Mouse (Mus musculus): Measurements from ENCODE around the gene Fbxo2.
"Not testable (repeated sequence)": the region's sequence is repeated elsewhere in the genome, so short reads cannot be mapped to it uniquely, and the experiment has no call there.

Fbxo2 gene

DNA sequence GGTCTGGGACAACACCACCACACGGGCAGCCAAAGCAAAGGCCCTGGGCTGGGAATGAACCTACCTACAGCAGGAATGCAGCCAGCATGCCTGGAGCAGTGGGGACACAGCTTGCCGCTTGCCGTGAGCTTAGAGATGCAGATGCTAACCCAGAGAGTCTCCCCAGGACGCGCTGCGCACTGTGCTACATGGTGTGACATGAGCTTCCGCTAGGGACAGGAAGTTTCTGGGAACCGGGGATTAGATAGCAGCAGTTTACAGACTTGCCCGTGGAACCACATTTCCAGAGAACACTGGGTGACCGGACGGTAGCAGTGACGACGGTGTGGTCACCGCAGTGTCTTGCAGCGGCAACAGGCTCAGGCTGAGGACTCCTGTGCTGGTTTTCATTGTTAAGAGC, 9.2 kb downstream of the Fbxo2 start:
- in situ Hi-C loops (cut with MboI; ENCODE audit: low sequenced_read_pairs): loop anchor here (25.0 kb wide), 1 partner anchor 443 kb away; the partner anchor contains the start of gene Masp2

DNA sequence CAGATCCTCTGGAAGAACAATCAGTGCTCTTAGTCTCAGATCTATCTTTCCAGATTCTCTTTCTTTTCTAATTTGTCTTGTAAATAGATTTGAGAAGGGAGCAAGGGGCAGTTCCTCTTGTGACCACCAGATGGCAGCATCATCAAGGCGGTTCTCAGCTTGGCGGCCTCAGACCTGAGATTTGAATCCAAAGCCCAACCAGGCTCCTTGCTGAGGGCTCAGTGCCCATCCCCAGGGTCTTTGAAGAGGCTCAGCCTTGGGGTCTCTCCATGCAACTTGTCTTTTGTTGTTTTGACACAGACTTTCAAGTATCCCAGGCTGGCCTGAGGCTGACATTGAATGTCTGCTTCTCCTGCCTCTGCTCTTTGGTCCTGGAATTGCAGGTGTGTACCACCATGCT, 10.4 kb downstream of the Fbxo2 start:
- in situ Hi-C loops (cut with MboI; ENCODE audit: low sequenced_read_pairs): loop anchor here (25.0 kb wide), 1 partner anchor 441 kb away; the partner anchor contains the start of gene Masp2

DNA sequence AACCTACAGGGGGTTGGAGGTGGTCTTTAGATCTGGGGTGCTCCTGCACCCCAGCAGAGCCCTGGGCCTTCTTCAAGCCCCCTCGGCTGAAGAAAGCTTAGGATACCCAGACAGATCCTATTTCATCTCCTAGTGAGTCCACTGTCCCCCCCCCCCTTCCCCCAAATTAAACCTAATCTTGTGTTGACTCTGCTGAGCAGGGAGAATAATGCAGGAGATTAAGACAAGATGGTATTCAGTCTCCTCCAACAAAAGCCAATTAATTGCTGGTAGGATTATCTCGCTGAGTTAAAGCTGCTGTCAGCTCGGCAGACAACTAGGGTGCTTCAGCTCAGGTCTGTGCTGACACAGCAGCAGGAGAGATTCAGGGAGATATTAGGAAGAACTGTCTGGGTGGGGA, 10.8 kb downstream of the Fbxo2 start:
- in situ Hi-C loops (cut with MboI; ENCODE audit: low sequenced_read_pairs): loop anchor here (25.0 kb wide), 1 partner anchor 441 kb away; the partner anchor contains the start of gene Masp2

DNA sequence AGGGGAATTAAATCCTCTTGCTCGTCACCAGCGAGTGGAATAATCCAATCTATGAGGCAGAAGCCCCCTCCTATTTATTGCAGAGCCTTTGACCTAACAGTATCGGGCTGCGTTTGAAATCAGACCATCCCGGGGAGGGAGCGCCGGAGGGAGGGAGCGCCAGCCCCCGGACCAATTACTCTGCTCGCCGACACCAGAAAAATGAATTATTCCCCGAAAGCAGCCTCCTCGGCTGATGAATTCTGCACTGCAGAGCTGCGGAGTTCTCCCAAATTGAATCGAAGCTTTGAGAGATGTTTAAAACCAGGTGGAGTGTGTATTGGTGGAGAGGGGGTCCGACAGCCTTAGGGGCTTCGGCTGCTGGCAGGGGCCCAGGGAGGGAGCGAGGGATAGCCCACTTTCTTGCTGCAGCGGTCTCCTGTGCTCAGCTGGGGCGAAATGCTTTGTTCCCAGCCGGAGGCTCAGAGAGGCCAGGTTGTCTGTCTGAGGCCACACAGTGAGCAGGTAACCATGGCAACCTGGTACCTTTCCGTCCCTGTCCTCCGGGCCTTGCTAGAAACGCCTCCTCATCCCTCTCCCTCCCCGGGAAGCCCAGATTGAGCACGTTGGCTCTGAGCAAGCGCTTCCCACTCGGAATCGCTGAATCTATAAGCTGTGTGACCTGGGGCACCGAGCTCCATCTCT, 13.5 kb downstream of the Fbxo2 start:
- in situ Hi-C loops (cut with MboI; ENCODE audit: low sequenced_read_pairs): loop anchor here (25.0 kb wide), 1 partner anchor 438 kb away; the partner anchor contains the start of gene Masp2

DNA sequence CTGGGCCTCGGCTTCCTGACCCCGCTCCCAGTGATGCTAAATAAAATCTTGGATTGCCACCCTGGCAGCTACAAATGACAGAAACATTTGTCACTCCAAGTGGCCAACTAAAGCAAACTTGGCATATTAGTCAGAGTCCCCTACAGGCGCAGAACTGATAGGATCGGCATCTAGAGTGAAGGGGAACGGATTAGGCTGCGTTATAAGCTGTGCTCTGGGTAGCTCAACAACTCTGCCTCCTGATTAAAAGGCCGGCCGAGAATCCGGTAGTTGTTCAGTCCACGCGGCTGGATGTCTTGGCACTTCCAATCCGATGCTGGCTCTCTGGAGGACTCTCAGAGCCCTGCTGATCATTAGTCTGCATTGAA, 14.1 kb downstream of the Fbxo2 start:
- in situ Hi-C loops (cut with MboI; ENCODE audit: low sequenced_read_pairs): loop anchor here (25.0 kb wide), 1 partner anchor 438 kb away; the partner anchor contains the start of gene Masp2

DNA sequence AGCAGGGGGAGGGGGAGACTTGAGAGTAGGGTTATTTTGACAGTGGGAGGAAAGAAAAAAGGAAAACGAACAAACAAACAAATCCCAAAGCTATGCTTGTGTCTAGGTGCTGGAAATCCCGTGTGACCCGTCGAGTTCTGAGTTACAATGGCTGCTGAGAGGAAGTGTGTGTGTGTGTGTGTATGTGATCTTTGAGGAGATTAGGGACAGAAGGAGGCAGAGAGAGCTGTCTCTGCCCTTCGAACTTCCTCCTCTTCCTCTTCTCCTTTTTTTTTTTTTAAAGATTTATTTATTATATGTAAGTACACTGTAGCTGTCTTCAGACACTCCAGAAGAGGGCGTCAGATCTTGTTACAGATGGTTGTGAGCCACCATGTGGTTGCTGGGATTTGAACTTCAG, 16.2 kb downstream of the Fbxo2 start:
- in situ Hi-C loops (cut with MboI; ENCODE audit: low sequenced_read_pairs): loop anchor here (5.0 kb wide), 1 partner anchor 251 kb away; no protein-coding TSS in a partner anchor

DNA sequence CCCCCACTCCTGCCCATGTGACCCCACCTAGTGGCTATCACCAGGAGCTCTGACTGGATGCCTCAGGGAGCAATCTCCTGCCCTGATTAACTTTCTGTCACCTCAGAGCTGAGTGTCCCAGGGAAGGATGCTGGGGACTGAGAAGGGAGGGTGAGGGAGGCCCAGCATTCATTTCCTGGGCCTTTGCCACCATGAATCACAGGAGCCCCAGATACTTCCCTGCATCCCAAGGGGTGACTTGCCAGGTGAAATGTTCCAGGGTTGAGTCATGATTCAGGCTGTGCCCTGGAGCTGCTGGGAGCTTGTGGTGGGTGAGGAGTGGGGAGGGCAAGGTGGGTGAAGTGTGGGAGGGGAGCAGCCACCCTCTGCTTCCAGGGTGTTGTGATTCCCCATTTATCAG, 17.3 kb downstream of the Fbxo2 start:
- in situ Hi-C loops (cut with MboI; ENCODE audit: low sequenced_read_pairs): loop anchor here (5.0 kb wide), 1 partner anchor 250 kb away; no protein-coding TSS in a partner anchor

DNA sequence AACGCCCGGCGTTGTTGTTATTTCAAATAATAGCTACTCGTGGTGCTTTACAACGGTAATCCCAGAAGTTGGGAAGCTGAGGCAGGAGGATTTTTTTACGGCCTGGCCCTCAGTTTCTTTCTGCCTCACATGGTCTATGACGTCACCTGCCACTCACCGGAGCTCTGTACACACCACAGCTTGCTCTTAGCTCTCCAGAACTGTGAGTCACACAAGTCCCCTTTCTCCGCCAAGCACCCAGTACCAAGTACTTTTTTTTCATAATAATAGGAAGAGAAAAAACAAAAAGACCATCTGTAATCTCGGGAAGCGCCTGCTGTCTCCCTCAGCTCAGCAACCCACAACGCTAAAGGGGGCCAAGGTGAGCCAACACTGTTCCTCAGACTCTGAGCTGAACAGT, 21.1 kb downstream of the Fbxo2 start:
- in situ Hi-C loops (cut with MboI; ENCODE audit: low sequenced_read_pairs): no loop called here

DNA sequence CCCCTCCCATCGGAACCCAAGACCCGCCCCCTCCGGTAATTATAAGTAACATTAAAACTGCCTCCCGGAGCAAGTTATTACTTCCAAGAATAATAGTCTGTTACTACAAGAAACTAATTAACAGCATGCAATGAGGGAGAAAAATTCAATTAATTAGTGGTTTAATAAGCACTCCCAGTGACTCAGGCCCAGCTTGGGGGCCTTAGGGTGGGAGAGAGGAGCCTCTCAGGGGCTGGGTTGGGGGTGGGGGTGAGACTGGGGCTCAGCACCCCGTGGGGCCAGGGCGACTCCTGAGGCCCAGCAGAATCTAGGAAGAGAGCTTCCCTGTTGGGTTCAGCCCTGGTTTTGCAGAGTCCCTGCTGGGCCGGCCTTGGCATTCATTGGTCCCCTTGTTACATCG, 21.9 kb downstream of the Fbxo2 start:
- in situ Hi-C loops (cut with MboI; ENCODE audit: low sequenced_read_pairs): no loop called here

DNA sequence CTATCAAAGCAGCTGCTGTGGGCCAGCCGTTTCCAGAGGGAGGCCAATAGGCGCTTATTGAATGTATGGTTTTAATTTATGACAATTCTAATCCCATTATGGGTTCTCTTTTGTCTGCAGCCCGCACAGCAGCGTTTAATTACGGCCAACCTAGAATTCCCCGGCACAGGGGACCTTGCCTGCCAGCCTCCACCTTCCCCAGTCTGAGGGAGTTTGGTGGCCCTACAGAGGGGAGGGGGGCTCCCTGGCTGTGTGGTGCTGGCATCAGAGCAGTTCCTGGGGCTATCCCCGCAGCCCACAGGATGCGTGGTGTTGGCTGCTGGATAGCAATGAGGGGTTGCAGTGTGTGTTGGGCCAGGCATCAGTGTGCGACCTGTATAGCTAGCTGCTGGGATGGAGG, 24.1 kb downstream of the Fbxo2 start:
- in situ Hi-C loops (cut with MboI; ENCODE audit: low sequenced_read_pairs): no loop called here

DNA sequence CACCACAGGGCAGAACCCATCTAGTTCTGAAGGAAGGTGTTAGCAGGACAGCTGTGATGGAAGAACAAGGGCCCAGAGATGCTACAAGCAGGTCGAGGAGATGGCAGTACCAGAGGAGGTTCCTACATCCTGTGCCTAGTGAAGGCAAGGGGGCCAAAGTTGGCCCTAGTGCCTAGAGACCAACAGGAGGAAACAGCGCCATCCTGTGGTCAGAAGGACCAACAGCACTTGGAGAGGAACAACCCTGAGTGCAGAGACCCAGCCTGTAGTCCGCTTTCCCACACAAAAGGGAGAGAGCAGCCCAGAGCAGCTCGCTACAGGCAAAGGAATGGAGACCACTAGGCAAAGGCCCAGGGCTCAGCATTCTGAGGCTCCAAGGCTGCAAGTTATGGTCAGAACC, 25.4 kb downstream of the Fbxo2 start:
- in situ Hi-C loops (cut with MboI; ENCODE audit: low sequenced_read_pairs): no loop called here

DNA sequence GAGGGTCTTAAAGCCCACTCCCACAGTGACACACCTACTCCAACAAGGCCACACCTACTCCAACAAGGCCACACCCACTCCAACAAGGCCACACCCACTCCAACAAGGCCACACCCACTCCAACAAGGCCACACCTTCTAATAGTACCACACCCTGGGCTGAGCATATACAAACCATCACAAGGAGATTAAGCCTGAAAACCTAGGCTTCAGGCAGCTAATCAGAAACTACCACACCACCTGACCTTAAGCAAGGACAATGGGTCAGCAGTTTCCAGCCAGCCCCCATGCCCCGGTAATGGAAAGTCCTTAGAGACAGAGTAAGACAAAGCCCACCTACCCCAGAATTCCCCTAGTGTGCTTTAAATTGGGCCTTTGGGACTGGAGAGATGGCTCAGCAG, 28.3 kb downstream of the Fbxo2 start:
- in situ Hi-C loops (cut with MboI; ENCODE audit: low sequenced_read_pairs): not testable (repeated sequence)

DNA sequence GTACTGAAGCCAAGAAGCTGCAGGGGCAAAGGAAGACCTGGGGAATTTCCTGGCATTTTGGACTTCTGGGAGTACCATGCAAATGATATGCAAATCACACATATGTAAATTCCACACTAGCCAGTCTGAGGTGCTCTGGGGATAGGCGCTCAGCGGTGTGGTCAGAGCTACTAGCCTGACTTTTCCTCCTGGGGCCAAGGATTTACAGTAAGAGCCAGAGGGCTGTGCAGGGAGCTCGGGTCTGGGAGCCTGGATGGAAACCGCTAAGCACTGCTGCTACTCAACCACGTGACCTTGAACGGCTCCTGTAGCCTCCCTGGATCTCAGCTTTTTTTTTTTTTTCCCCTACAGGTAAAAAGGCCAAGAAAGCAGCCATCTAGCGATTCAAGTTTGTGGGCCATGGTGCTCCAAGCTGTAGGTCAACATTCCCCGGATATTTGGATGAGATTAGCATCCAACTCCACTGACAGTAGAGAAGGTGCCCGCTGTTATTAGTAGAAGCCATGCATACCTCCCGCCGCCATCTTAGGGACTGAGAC, 32.4 kb downstream of the Fbxo2 start:
- in situ Hi-C loops (cut with MboI; ENCODE audit: low sequenced_read_pairs): no loop called here

DNA sequence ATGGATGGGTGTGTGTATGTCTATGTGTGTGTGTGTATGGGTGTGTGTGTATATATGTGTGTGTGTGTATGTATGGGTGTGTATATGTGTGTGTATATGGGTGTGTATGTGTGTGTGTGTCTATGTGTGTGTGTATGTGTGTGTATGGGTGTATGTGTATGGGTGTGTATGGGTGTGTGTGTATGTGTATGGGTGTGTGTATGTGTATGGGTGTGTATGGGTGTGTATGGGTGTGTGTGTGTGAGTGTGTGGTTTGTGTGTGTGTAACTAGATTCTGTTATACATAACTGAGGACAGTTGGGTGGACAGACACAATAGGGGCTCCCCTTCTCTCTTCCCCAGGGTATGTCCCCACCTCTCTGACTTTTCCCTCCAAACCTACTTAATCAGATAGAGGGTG, 34.0 kb downstream of the Fbxo2 start:
- in situ Hi-C loops (cut with MboI; ENCODE audit: low sequenced_read_pairs): no loop called here

DNA sequence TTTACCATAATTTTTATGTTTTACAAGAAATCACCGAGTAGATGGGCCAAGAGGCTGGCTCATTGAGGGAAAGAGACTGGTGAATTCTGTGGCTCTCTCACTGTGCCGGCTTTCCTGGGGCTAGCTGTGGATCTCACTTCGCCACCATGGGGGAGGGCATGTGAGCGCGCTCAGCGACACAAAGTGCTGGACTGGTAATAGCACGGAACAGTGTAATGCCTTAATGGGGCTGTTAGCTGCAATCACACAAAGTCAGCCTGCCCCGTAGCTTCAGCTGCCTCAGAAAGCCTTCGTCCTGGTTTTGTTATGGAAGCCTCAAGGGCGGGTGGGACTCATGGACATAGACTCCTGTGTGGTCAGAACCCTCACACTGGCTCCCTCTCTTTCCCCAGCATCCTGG, 38.3 kb downstream of the Fbxo2 start:
- in situ Hi-C loops (cut with MboI; ENCODE audit: low sequenced_read_pairs): no loop called here

DNA sequence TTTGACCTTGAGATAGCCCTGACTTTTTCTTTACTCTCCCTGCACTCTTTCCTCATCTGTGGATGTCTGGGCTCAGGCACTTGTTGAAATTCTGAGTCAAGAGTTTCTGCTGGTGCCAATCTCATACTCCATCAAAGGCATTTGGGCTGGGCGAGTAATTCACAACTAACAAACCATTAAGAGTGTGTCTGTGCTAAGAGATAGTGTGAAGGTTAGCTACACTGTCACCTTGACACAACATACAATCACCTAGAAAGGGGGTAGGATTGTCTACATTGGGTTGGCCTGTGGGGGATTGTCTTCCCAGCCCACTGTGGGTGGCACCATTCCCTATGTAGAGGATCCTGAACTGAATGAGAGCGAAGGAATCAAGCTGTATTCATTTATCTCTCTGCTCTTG, 43.1 kb downstream of the Fbxo2 start:
- in situ Hi-C loops (cut with MboI; ENCODE audit: low sequenced_read_pairs): loop anchor here (25.0 kb wide), 1 partner anchor 184 kb away; no protein-coding TSS in a partner anchor

DNA sequence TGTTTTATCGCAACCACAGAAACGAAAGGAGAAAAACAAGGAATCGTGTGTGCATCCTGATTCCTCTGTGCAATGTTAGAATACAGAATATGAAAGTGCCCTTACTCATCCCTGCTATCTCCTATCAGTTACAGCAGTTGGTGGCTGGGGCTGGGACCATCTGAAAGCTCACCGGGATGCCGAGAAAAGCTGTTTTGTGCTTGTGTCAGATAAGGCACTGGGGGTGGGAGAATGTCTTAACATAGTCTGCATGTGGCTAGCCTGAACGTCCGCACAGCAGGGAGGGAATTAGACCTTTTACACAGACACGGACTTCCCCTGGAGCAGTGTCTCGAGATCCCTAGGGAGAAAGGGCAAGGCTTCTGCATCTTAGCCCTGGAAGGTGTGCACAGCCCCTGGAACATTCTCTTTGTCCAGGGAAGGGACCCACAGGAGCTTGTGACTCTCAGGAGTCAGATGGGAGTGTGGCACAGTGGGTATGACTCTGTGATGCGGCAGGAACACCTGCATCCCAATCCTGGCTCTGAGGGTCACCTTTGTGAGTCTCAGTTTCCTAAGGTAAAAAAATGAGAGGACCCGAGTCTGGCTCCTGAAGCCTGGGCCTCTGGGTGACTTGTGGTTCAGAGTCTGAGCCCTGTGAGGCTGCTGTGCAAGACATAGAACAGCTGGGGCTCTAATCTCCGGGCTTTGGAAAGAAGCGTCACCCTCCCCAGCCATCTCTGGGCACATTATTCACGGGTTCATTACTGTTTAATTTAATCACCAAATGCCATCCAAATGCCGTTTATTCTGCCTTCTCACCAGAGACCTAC, 43.8 kb downstream of the Fbxo2 start:
- in situ Hi-C loops (cut with MboI; ENCODE audit: low sequenced_read_pairs): loop anchor here (25.0 kb wide), 1 partner anchor 183 kb away; no protein-coding TSS in a partner anchor

DNA sequence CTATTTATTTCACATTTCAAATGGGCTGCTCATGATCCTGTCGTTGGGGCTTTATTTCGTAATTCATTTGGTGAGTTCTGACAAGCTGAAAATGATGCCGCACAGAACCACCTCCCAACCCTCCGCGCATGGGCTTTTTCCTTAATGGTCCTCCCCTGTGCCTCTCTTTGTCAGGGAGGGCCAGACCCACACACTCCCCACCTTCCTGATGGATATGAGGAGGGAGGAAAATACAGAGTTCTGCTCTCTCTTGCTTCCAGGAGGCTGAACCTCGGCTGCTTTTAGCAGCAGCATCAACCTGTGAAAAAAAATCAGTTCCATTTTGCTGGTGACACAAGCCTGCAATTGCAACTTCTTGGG, 44.4 kb downstream of the Fbxo2 start:
- in situ Hi-C loops (cut with MboI; ENCODE audit: low sequenced_read_pairs): loop anchor here (25.0 kb wide), 1 partner anchor 182 kb away; no protein-coding TSS in a partner anchor

DNA sequence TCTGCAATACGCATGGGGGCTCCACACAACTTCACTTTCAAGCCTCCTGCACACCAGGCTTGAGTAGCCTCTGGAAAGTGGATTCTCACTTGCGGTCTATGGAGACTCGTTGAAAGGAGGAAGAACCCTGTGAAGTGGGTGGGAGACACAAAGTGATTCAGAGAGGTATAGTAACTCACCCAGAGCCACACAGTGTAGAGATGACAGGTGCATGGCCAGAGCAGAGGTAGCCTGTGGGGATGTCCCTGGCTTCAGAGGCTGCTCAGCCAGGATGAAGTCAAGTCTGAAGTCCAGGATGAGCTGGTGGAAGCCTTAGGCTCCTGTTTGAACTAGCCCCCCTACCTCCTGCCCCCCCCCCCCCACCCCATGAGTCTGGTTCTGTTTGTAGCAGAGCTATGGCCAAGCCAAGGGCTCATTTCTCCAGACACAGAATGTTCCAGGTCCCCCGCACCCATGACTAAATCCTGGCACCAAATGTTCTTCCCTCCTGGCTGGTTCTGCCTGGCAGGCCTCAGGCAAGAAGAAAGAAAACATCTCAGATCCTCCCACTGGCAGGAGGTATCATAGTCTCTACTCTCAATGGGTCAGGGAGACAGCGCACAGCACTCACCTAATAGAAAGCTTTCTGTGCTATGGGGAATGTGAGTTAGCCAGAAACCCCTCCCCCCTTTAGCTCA, 54.2 kb downstream of the Fbxo2 start:
- in situ Hi-C loops (cut with MboI; ENCODE audit: low sequenced_read_pairs): loop anchor here (25.0 kb wide), 1 partner anchor 173 kb away; no protein-coding TSS in a partner anchor

DNA sequence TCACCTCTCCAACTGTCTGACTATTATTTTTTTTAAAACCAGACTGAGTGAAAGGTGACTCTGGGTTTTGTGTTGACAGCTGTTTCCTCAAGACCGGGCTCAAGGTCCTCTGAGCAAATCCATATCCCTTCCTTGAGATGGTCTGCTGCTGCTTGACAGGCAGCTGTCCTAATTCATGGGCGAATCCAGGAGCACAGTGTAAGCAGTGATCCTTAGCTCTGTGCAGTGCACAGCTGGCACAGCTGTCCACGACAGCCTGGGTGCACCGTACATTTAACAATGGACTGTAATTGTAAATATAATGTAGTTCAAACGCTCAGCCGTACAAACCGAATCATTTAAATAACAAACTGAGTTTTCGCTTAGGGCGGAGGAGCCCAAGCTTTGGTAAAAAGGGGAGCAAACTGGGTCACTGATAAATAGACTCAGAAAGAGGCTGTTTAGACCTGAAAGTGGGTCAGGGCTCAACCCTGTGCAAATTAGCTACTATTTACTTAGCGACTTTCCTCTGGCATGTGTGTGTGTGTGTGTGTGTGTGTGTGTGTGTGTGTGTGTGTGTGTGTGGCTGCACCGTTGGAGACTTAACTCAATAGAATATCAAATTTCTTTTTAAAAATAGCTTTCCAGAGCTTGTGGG, 55.0 kb downstream of the Fbxo2 start:
- in situ Hi-C loops (cut with MboI; ENCODE audit: low sequenced_read_pairs): loop anchor here (25.0 kb wide), 1 partner anchor 172 kb away; no protein-coding TSS in a partner anchor
